Mouse (Mus musculus) adrenal gland, postnatal 14 days (tissue): ENCODE measurements at regions not wholly inside any gene's neighbourhood (a gene's known extent, or its start where the extent isn't known, plus 50 kb on each side); places are given as distances from the start of the nearest gene placed in this dataset.
"Not testable (repeated sequence)": the region's sequence is repeated elsewhere in the genome, so short reads cannot be mapped to it uniquely, and the experiment has no call there.

Source experiments
- DNase-seq: peaks from one replicate; pipeline ENCODE4 v3.0.0; 2021; ENCODE audit warnings: mixed read lengths

DNA sequence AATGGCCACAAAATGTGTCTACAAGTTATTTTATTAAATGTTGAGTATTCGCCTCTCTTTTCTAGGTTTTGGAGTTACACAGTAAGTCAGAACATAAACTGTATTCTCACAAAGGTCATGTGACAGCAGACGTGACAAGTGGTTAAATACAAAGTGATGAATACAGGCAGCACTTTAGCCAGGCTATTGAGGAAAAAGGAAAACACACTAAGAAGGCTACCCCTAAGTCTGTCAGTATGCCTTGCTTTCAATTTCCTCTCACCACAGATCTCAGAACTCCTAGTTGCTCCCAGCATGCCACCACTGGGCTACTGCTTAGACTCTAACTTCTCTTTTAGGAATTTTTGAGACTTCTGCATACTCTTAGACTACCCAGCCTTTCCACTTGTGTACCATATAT, 297.9 kb upstream of the Pex5l start:
- no peak for DNase-seq

DNA sequence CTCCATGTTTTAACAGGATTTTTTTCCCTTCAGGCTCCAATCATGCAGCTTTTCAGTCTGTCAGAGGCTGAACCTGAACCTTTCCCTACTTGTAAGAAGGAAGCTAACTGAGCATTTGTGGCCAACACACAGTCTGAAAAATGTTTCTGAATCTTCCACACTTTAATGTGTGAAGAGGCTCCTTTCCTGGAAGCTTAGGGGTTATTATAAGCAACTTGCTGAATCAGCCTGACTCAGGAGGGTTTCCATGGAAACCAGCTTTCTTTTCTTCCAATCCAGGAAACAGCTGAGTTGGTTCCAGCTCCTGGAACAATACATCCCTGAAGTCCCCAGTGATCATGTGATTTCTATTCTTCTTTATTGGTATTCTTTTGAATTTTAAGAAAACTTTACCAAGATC, 297.5 kb upstream of the Pex5l start:
- no peak for DNase-seq

DNA sequence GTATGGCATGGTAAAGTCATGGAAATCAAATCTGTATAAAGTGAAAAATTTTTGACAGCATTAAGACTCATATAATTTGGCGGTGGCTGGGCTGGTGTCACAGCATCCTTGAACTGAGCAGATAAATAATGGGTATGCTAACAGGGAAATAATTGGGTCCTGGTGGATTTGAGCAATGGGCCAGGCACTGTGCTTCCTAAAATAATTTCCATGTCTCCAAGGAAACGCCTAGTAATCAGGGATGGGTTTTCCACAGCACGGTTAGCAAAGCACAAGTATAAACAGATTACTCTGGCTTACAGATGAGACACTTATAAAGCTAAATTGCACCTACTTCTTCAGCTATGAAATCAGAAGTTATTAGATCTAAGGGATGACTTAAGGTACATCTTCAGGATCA, 273.9 kb upstream of the Pex5l start:
- no peak for DNase-seq

DNA sequence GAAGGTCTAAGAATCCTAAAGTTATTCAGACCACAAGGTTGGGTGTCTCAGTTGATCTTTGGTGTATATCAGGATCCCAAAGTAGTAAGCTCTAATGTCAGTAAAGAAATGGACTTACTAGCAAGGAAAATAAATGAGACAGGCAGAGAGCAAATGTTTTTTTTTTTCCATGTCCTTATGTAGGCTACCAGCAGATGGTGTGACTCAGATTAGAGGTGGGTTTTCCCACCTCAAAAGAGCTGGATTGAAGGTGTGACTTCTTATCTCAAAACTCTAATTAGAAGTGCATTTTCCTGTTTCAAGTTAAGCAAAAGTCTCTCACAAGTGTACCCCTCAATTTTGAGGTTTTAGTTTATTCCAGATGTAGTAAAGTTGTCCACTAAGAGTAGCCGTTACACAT, 273.3 kb upstream of the Pex5l start:
- DNase-seq: no peak

DNA sequence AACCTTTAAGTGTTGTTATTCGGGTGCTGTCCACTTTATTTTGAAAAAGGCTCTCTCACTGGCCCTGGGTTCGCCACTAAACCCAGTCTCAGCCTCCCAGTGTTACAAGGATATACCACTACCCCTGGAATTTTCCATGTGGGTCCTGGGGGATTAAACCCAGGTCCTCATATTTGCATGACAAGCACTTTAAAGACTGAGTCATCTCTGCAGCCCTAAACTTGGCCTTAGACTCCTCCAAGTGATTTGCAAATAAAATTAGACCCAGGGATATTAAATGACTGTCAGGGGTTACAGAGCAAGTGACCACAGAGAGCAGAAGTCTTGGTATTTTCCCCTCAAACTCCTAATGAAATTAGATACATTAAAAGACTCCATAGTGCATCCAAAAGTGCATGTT, 258.9 kb upstream of the Pex5l start:
- DNase-seq: no peak

DNA sequence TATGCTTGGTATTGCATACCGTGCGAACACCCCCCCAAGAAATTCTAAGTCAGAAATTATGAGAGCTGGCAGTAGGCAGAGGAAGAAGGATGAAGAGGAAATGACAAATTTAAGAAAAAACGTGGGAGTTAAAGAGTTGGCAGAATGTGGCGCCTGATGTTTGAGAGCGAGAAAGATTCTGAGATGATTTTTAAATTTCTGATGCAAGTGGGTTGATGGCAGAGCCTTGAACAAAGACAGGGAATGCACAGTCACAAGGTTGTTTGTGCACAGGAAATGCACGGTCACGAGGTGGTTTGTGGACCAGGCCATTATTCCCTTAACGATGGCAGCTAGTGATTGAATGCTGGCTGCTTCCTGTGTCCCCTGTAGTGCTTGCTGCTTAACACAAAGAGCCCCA, 256.3 kb upstream of the Pex5l start:
- DNase-seq: no peak

DNA sequence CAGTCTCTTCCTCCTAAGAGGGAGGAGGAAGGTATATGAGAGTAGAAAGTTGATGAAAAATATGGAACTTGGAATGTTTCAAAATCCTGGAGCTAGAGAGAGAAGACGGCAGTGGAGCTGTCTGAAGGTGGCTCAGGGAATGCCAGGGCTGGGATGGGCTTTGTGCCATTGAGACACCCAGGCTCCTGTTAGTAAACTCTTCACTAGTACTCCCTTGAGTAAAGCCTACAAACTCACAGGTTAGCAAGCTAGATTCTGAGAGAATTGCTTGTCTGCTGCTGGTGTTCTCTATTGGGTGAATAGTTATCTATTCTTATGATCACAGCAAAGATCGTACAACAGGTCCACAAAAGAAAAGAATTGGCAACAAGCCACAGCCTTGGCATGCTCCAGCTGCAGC, 255.3 kb upstream of the Pex5l start:
- no peak for DNase-seq

DNA sequence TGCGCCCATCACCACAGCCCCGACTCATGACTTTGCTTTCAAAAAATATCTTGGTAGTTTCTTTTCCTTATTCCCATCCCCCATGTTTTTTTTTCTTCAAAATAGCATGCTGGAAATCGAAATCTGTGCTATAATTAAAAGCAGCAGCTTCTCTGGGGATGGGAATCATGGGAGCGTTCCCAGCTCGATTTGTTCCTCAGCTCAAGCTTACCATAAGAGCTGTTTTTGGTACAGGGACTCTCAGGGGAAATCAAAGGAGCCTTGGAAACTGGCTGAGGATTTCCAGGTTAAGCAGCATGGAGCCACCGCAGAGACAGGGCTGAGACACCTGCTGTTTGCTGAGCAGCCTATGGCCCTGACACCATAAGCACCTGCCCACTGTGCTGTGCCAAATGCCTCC, 254.2 kb upstream of the Pex5l start:
- DNase-seq: no peak

DNA sequence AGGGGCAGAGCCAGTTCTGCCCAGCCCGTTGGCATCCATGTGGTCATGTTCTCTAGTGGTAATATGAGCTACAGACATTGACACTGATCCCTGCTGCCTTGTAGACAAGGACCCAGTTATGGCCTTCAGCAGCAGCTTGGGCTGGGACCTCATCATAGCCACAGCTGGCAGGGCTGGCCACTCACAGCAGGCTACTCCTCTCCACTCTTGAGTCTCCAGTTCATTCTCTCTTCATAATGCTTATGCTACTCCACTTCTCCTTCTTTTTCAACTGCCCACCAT, 249.4 kb upstream of the Pex5l start:
- DNase-seq: no peak

DNA sequence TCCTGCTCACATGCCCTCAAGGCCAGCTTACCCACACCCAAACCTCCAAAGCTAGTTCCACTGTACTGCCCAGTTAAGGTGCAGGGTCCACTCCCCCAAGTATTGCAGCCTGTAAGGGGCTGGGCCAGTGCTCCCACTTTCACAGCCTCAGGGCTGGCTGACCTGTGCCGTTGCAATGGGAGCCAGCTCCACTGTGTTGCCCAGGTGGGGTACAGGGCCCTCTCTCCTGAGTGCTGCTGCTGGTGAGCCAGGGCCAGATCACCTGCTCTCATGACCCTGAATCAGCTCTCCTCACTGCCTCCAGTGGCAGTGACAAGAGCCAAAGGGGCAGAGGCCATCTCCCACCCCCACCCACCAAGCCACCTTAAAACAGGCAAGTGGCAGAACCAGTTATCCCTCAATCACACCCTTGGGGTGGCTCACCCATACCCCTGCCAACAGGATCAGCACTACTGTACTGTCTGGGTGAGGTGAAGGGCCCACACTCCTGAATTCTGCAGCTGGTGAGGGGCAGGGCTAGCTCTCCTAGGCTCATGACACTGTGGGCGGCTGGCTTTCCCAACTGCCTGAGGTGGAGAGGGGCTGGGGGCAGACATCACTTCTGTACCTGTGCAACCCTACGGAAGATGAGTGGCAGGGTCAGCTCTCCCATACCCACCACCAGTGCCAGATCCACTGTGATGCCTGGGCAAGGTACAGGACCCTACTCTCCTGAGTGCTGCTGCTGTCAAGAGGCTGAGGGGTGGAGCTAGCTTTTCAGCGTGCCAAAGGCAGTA, 248.9 kb upstream of the Pex5l start:
- DNase-seq: no peak

DNA sequence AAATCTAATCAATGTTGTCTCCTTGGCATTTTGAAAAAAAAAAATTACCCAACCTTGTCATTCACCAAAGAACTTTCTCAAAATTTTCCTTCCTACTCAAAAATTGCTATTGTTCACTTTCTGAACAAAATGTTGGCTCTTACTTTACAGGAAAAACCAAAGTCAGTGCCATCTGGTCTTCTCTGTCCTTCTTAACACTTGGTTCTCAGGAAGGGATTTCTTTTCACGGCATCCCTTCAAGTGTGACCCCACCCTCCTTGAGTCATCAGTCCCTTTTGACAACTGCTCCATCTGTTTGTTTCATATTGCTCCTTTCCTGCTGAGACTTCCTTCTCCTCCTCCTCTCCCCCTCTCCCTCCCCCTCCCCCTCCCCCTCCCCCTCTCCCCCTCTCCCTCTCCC, 245.1 kb upstream of the Pex5l start:
- no peak for DNase-seq

DNA sequence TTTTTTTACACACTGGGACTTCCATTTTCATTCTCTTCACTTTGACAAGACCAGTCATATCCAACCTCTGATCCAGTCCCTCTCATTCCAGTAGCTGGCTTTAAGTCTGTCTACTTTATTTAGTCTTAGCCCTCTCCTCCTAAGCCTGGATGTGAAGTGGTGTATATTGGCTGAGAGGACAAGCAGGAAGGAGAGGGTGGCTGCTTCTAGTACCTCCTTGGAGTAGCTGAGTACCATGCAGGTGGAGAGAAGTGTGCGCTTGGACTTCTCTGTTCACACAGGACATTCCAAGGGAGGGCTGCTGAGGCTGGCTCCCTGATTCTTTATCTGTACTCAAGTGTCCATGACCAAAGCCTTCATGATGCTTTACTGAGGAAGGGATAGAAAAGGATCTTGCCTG, 240.6 kb upstream of the Pex5l start:
- DNase-seq: no peak

DNA sequence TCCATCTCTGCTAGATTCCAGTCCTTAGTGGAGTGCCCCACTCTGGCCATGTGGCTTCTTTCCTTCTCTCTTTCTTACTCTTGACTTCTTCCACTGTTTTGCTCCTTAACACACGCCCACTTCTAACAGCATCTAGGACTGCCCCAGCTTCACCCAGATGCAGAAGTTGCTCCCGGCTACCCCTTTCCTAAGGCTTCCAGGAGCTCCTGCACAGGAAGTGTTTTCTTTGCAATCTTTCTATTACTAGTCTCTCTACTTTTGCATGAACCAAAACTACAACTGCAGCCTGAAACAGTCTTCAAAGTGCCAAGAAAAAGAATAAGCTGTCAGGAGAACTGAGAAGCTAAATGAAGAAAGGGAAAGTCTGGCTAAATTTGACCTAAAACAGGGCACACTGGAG, 236.6 kb upstream of the Pex5l start:
- DNase-seq: no peak

DNA sequence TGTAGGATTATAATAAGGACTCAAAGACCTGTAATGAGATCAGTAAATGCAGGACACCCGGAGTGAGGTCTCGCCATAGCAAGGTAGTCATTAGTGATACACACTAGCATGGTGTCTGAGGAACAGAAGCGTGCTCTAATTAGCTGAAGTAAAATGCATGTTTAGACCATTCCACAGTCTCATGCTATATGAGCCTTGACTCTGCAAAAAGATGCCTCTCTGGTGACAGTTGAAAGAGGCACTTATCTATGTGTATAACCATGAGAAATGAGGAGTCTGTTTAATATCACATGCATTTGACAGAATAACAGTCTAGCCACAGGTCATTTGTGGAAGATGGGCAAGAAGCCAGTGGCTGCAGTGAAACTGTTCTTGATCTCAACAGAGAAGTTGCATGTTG, 232.1 kb upstream of the Pex5l start:
- no peak for DNase-seq

DNA sequence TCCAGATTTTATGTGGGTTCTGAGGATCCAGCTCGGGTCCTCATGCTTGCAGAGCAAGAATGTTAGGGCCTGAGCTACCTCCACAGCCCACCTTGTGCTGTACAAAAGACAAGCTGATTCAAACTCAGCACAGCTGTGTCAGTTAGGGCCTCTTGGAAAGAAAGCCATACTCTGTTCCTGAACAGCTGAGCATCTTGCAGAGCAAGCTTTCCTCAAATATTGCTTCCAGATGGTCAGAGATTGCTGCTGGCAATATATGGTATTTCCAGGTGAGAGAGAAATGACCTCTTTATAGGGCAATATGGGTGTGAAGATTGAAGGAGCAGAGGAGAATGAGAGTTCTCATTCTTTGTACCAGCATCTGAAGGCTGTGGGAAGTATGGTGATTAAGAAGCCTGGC, 229.8 kb upstream of the Pex5l start:
- DNase-seq: no peak

DNA sequence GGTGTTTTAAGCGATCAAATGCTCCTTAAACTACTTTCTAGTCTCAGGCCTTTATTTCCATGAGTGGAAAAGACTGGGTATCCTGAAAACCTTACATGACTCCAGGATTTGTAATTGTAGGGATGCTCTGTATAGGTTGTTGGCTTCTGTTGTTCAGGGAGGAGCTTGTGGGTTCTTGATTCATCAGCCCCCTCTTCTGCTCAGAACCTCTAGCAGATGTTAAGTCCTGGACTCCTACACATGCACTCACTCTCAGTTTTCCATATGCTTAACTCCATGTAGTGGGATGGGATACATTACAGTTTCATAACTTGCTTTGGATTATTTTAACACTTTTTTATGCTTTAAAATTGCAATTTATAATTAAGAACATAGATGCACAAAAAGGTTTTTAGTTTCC, 220.5 kb upstream of the Pex5l start:
- DNase-seq: no peak

DNA sequence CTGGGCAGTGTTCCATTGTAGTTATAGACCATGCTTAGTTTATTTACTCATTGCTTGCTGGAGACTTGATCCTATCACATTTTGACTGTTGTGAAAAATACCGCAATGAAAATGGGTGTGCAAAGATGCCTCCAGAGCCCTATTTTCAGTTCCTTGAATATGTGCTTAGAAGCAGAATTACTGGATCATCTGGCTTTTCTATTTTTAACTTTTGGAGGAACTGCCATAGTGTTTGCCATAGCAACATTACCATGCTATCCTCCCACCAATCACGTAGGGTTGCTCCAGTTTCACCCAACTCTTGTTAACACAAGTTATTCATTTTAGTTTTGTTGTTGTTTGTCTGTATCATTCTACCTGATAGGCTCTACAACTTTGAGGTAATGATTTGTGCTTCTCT, 217.0 kb upstream of the Pex5l start:
- DNase-seq: no peak

DNA sequence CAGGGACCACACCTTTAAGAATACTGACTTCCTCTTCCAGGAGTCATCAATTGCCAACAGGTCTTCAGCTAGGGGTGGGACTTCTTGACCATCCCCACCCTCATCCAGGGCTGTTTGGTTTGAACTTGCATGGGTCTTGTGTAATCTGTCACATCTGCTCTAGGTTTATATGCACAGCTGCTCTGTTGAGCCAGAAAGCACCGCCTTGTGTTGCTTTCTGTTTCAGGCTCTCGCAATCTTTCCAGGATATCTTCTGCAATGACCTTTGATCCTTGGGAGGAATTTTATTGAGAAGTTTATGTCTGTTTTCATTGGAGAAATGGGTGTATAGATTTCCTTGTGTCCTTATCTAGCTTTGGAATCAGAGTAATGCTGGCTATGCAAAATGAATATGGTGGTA, 210.8 kb upstream of the Pex5l start:
- DNase-seq: no peak

DNA sequence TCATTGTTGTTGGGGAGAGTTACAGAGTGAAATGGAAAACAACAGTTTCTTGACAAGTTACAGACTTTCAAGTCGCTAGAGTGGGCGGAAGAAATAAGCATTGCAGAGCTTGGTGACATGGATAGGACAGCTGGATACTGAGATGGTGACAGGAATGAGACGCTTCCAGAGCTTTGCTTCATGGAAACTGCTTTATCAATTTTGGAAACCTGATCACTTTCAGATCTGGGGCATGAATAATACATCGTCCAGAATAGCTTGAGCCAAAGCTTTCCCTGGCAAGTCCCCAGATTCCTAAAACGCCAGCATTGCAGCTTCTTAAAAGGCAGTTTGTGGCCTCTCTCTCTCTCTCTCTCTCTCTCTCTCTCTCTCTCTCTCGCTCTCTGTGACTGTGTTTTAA, 207.9 kb upstream of the Pex5l start:
- no peak for DNase-seq

DNA sequence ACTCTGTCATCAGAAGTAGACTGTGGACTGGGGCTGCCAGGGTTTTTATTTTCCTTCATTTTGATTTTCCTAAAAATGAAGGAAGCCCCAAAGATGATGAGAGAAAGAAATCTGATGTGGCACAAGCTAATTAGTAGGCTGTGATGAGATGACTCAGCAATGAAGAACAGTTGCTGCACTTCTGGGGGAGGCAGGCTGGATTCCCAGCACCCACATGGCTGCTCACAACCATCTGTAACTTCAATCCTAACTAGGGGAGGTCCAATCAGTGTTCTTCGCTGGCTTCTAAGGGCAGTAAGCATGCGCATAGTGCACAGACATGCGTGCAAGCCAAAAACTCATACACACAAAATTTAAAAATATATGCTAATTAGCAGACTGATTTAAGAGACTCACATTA, 191.0 kb upstream of the Pex5l start:
- no peak for DNase-seq

DNA sequence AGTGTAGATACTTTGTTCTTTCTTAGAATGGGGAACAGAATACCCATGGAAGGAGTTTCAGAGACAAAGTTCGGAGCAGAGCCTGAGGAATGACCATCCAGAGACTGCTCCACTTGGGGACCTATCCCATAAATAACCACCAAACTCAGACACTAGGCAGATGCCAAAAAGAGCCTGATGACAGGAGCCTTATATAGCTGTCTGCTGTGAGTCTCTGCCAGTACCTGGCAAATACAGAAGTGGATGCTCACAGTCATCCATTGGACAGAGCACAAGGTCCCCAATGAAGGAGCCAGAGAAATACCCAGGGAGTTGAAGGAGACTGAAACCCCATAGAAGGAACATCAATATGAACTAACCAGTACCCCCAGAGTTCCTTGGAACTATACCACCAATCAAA, 174.6 kb upstream of the Pex5l start:
- not testable (repeated sequence) for DNase-seq

DNA sequence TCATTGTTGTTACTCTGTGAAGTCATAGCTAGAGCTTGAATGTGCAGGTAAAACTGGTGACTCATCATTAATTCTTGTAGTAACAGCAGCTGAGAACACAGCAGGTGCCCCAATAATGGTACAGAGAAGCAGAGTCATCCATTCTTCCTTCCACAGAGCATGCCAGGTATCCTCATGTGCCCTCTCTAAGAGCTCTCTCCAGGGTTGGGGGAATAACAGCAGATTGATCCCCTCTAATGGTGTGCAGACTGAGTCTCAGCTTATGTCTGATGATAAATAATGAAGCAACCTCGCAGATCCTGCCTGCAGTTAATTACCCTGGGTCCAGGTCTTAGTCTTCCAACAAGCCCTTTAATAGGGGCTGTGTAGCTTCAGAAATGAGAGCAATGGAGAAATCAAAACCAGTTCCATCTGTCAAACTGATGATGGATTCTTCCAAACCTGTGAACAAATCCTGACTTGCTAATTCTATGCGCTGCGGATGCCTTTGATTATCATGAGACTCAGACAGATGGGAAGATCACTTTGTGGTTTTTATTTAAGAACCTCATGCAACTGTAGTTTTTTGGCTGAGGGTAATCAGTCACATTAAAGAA, 169.3 kb upstream of the Pex5l start:
- DNase-seq: no peak

DNA sequence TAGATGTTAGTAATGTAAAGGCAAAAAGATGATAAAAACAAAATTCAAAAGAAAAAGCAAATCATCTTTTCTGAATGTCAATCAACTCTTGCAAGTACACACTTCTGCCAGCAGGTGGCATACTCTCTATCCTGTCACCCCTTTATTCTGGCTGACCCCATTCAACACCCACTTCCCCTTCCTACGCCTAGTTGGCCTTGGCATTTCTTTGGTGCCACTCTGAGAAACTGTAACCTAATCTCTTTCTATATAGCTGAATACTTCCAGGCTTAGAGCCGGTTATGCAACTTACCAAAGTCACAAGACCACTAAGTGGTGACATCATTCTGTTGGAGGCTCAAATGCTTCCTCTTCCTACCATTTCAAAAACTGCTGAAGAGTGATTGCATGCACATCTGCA, 165.2 kb upstream of the Pex5l start:
- peak; percentile 42 for DNase-seq

DNA sequence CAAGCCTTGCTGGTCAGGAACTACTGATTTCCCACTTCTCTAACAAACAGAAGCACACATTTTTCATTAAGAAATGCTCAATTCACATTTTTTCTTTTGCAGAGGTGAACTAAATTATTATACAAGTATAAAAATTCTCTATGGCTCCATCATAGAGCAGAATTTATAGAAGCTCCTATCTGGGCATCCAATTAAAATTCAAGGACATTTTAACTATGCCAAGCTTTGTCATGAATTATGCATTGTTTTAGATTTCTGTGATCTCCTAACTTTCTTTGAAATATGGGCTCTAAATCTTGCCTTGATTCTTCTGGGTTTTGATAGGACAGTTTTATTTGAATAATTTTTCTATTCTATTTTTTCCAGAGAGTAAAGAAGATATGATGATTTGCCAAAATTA, 163.1 kb upstream of the Pex5l start:
- no peak for DNase-seq

DNA sequence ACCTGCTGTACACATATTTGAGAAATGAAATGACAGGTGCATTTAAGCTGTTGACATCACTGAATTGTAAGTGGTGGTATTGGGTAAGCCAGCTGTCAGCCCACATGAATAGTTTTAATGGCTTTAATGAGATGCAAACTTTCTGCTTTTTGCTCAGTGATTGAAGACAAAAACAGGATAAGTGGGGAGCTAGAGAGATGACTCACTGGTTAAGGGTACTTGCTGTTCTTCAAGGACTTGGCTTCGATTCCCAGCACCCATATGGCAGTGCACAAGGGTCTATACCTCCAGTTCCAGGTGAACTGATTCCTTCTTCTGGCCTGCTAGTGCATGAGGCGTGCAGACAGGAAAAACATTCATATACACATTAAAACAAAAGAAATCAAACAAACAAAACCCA, 162.7 kb upstream of the Pex5l start:
- no peak for DNase-seq
